Mouse (Mus musculus) heart, embryonic 12.5 days (tissue): ENCODE data around the gene Smpdl3b. TPM values are rescaled to one million over a fixed set of nuclear protein-coding genes. Genes with fewer than 3 reads are reported as not detected.
"Not testable (repeated sequence)": the region's sequence is repeated elsewhere in the genome, so short reads cannot be mapped to it uniquely, and the experiment has no call there.

Experiments
- ATAC-seq: fragments of 200-750 bp; cut with Nextera tagmentation; 2 replicates; pipeline ENCODE4 v1.8.0; 2017; ENCODE audit warnings: moderate TSS enrichment, moderate library complexity; ENCODE audit not compliant: insufficient number of reproducible peaks, low FRiP score
- H3K27ac ChIP-seq: fragments of 300-500 bp; sonication (generic); 2 replicates; pipeline ENCODE4 v1.5.1; 2016; ENCODE audit warnings: mild to moderate bottlenecking, moderate library complexity; ENCODE audit not compliant: poor library complexity, severe bottlenecking
- H3K27me3 ChIP-seq: fragments of 300-500 bp; sonication (generic); replicated peaks from 2 replicates; pipeline ENCODE4 v1.6.1; 2016; ENCODE audit warnings: mild to moderate bottlenecking, moderate library complexity
- H3K36me3 ChIP-seq: fragments of 300-500 bp; sonication (generic); 2 replicates; pipeline ENCODE4 v1.6.1; 2016; ENCODE audit warnings: mild to moderate bottlenecking, moderate library complexity
- H3K4me1 ChIP-seq: fragments of 300-500 bp; sonication (generic); replicated peaks from 2 replicates; pipeline ENCODE4 v1.6.1; 2016; ENCODE audit warnings: mild to moderate bottlenecking
- H3K4me2 ChIP-seq: fragments of 300-500 bp; sonication (generic); 2 replicates; pipeline ENCODE4 v1.6.1; 2016; ENCODE audit warnings: mild to moderate bottlenecking, moderate library complexity
- H3K4me3 ChIP-seq: fragments of 300-500 bp; sonication (generic); 2 replicates; pipeline ENCODE4 v1.5.1; 2016; ENCODE audit warnings: mild to moderate bottlenecking
- H3K9ac ChIP-seq: fragments of 300-500 bp; sonication (generic); 2 replicates; pipeline ENCODE4 v1.6.1; 2016; ENCODE audit warnings: mild to moderate bottlenecking, moderate library complexity
- H3K9me3 ChIP-seq: fragments of 300-500 bp; sonication (generic); replicated peaks from 2 replicates; pipeline ENCODE4 v1.6.1; 2016; ENCODE audit warnings: mild to moderate bottlenecking, moderate library complexity
- WGBS: fragments of 180-500 bp; shearing (Covaris S2); methylation state at CpG from one replicate; pipeline ENCODE4 v1.1.7; 2016; 5-methylcytosine and 5-hydroxymethylcytosine counted together
- polyA plus RNA-seq: library from polyadenylated mRNA; unstranded; fragments of >200 nt; fragmentation: Nextera tagmentation; extraction: Ambion mirVana; gene quantifications from 2 replicates; pipeline ENCODE4 v1.2.1, GENCODE M21; 2016

The Smpdl3b gene
- polyA plus RNA-seq, 1 experiment from 2014 or later = 6.5 TPM

GRCm38 (mm10) chr4:132778562-132779201 lies 21.6 kb upstream of the Smpdl3b start:
- WGBS = 92% methylated on average over 6 of the region's 6 CpGs
- ATAC-seq = no peak
- H3K4me3 ChIP-seq = no peak overlapping the region
- H3K4me2 ChIP-seq = no peak overlapping the region
- H3K9me3 ChIP-seq = no peaks in the 10 kb centered on the region
- no peak overlapping the region for H3K27ac ChIP-seq
- H3K9ac ChIP-seq = no peak overlapping the region
- peaks cover 60% of the 10 kb centered on the region for H3K36me3 ChIP-seq
- no peaks in the 10 kb centered on the region for H3K27me3 ChIP-seq
- no peaks in the 10 kb centered on the region for H3K4me1 ChIP-seq

- Histone ChIP-seq H3K4me1 (no peaks in the 10 kb centered on the region), H3K27ac (no peak overlapping the region), H3K4me3 (no peak overlapping the region), H3K4me2 (no peak overlapping the region), H3K36me3 (peaks cover 78% of the 10 kb centered on the region), H3K27me3 (no peaks in the 10 kb centered on the region), H3K9ac (no peak overlapping the region), H3K9me3 (no peaks in the 10 kb centered on the region)
- no peak for ATAC-seq
- 90% methylated on average over 5 of the region's 5 CpGs for WGBS
Measured at GRCm38 (mm10) chr4:132776764-132777163, 19.7 kb upstream of the Smpdl3b start.

GRCm38 (mm10) chr4:132774905-132775304 lies 17.9 kb upstream of the Smpdl3b start:
- H3K4me1 ChIP-seq = no peaks in the 10 kb centered on the region
- H3K27ac ChIP-seq = no peak overlapping the region
- H3K4me3 ChIP-seq = no peak overlapping the region
- no peak overlapping the region for H3K4me2 ChIP-seq
- ATAC-seq = no peak
- H3K36me3 ChIP-seq = peaks cover 96% of the 10 kb centered on the region
- WGBS = 79% methylated on average over 3 of the region's 3 CpGs
- no peaks in the 10 kb centered on the region for H3K9me3 ChIP-seq
- no peak overlapping the region for H3K9ac ChIP-seq
- no peaks in the 10 kb centered on the region for H3K27me3 ChIP-seq

GRCm38 (mm10) chr4:132771776-132772175 lies 14.7 kb upstream of the Smpdl3b start:
- H3K27ac ChIP-seq = no peak overlapping the region
- H3K9me3 ChIP-seq = no peaks in the 10 kb centered on the region
- no peak overlapping the region for H3K4me3 ChIP-seq
- no peak overlapping the region for H3K4me2 ChIP-seq
- 88% methylated on average over 9 of the region's 9 CpGs for WGBS
- peaks cover 71% of the 10 kb centered on the region for H3K36me3 ChIP-seq
- H3K27me3 ChIP-seq = no peaks in the 10 kb centered on the region
- H3K9ac ChIP-seq = no peak overlapping the region
- ATAC-seq = no peak
- peaks cover 9% of the 10 kb centered on the region for H3K4me1 ChIP-seq

GRCm38 (mm10) chr4:132767914-132768876 lies 11.1 kb upstream of the Smpdl3b start, which contains the start of gene Rpa2:
TSS of gene Rpa2 (plus strand) at chr4:132768332.
- Histone ChIP-seq H3K36me3 (peaks cover 37% of the 10 kb centered on the region), H3K4me3 (peak within 1 kb of the TSS; percentile 87), H3K27me3 (no peaks in the 10 kb centered on the region), H3K9ac (peak within 1 kb of the TSS; percentile 90), H3K9me3 (no peaks in the 10 kb centered on the region), H3K4me1 (peaks cover 9% of the 10 kb centered on the region), H3K27ac (peak within 1 kb of the TSS; percentile 69), H3K4me2 (peak within 1 kb of the TSS; percentile 81)
- peak; percentile 95 for ATAC-seq
- WGBS = under 1% methylated on average over 70 of the region's 71 CpGs

GRCm38 (mm10) chr4:132763125-132763524 lies 6.1 kb upstream of the Smpdl3b start:
- not testable (repeated sequence) for H3K36me3 ChIP-seq, H3K4me1 ChIP-seq, H3K9me3 ChIP-seq, ATAC-seq, H3K4me2 ChIP-seq, H3K4me3 ChIP-seq, H3K27me3 ChIP-seq, H3K27ac ChIP-seq, H3K9ac ChIP-seq
- 76% methylated on average over 3 of the region's 3 CpGs for WGBS

GRCm38 (mm10) chr4:132762602-132763001 lies 5.5 kb upstream of the Smpdl3b start:
- WGBS = 63% methylated on average over 6 of the region's 6 CpGs
- ATAC-seq = no peak

GRCm38 (mm10) chr4:132760296-132760695 lies 3.2 kb upstream of the Smpdl3b start:
- WGBS = 51% methylated on average over 3 of the region's 3 CpGs
- Histone ChIP-seq H3K9ac (0 out of 2 replicates have a peak overlapping the region, but pooled peaks have one; percentile 6), H3K4me1 (no peaks in the 10 kb centered on the region), H3K27ac (no peak overlapping the region), H3K9me3 (no peaks in the 10 kb centered on the region), H3K4me3 (no peak overlapping the region), H3K27me3 (peaks cover 9% of the 10 kb centered on the region), H3K4me2 (no peak overlapping the region), H3K36me3 (no peaks in the 10 kb centered on the region)
- no peak for ATAC-seq

More at GRCm38 (mm10) chr4:132762602-132763001, 5.5 kb upstream of the Smpdl3b start:
- H3K27me3 ChIP-seq = peaks cover 5% of the 10 kb centered on the region
- no peak overlapping the region for H3K9ac ChIP-seq
- H3K4me2 ChIP-seq = no peak overlapping the region
- no peaks in the 10 kb centered on the region for H3K9me3 ChIP-seq
- H3K27ac ChIP-seq = no peak overlapping the region
- H3K4me1 ChIP-seq = no peaks in the 10 kb centered on the region
- H3K36me3 ChIP-seq = no peaks in the 10 kb centered on the region
- no peak overlapping the region for H3K4me3 ChIP-seq

- Histone ChIP-seq H3K36me3 (no peaks in the 10 kb centered on the region), H3K9ac (no peak overlapping the region), H3K27me3 (peaks cover 9% of the 10 kb centered on the region), H3K4me3 (no peak overlapping the region), H3K4me2 (peak overlapping the region; percentile 87), H3K9me3 (no peaks in the 10 kb centered on the region), H3K4me1 (peaks cover 4% of the 10 kb centered on the region; the same call in 1 of the 2 replicates), H3K27ac (no peak overlapping the region)
- 69% methylated on average over 7 of the region's 7 CpGs for WGBS
- no peak for ATAC-seq
Measured at GRCm38 (mm10) chr4:132757633-132758351, 740 bp upstream of the Smpdl3b start.

- 50% methylated on average over 6 of the region's 6 CpGs for WGBS
Measured at GRCm38 (mm10) chr4:132752992-132753391, 4.1 kb downstream of the Smpdl3b start.

More at GRCm38 (mm10) chr4:132752992-132753391, 4.1 kb downstream of the Smpdl3b start:
- H3K9me3 ChIP-seq = no peaks in the 10 kb centered on the region
- no peak overlapping the region for H3K9ac ChIP-seq
- H3K4me3 ChIP-seq = no peak overlapping the region
- peaks cover 6% of the 10 kb centered on the region for H3K27me3 ChIP-seq
- H3K4me2 ChIP-seq = no peak overlapping the region
- H3K36me3 ChIP-seq = no peaks in the 10 kb centered on the region
- H3K4me1 ChIP-seq = peaks cover 5% of the 10 kb centered on the region; the same call in 1 of the 2 replicates
- H3K27ac ChIP-seq = no peak overlapping the region
- no peak for ATAC-seq
